26 mouse cellular contexts compared by ENCODE assay signal in genomic region chr13:108013839-108014238, GRCm38 (mm10). TPM values are rescaled to one million over a fixed set of nuclear protein-coding genes. Genes with fewer than 3 reads are reported as not detected.
DNase-seq lines count a peak whose midpoint lies in the region; ATAC-seq and TF ChIP-seq lines count a peak whose summit lies in the region.
"Had no signal": no experiment of that assay in that cellular context is flagged by ENCODE, and none has a peak within 500 bp of the region (broad histone marks: within the 10 kb centered on the region; RNA-seq: fewer than 3 reads in every experiment).

No protein-coding gene starts in this region.

- no peaks in the 10 kb centered on the region for H3K27me3 ChIP-seq in intestine, embryonic 16.5 days (replicated peaks; ENCODE audit: control insufficient read depth, insufficient read depth, low read length)
- no peaks in the 10 kb centered on the region for H3K27me3 ChIP-seq in intestine, postnatal 0 days (replicated peaks; ENCODE audit: control insufficient read depth, insufficient read depth, low read length)
- H3K27me3 ChIP-seq in kidney, postnatal 0 days (ENCODE audit: insufficient read depth, low read length) = no peaks in the 10 kb centered on the region
- no peaks in the 10 kb centered on the region for H3K27me3 ChIP-seq in intestine, embryonic 15.5 days (replicated peaks)
- H3K27me3 ChIP-seq: CH12.LX; forebrain, embryonic 13.5 days; hindbrain, embryonic 12.5 days; lung, embryonic 15.5 days; midbrain, embryonic 15.5 days; neural tube, embryonic 15.5 days had no signal

- no peaks in the 10 kb centered on the region for H3K9me3 ChIP-seq in intestine, embryonic 16.5 days (ENCODE audit: control insufficient read depth, low read length)
- H3K9me3 ChIP-seq in intestine, postnatal 0 days (ENCODE audit: control insufficient read depth) = no peaks in the 10 kb centered on the region
- H3K9me3 ChIP-seq in kidney, postnatal 0 days (replicated peaks; ENCODE audit: low read length) = no peaks in the 10 kb centered on the region
- no peaks in the 10 kb centered on the region for H3K9me3 ChIP-seq in intestine, embryonic 15.5 days
- H3K9me3 ChIP-seq: forebrain, embryonic 13.5 days; hindbrain, embryonic 12.5 days; lung, embryonic 15.5 days; midbrain, embryonic 15.5 days; neural tube, embryonic 15.5 days had no signal

- no peaks in the 10 kb centered on the region for H3K36me3 ChIP-seq in intestine, embryonic 16.5 days (ENCODE audit: control insufficient read depth, insufficient read depth, low read length)
- no peaks in the 10 kb centered on the region for H3K36me3 ChIP-seq in intestine, postnatal 0 days (ENCODE audit: control insufficient read depth, insufficient read depth)
- no peaks in the 10 kb centered on the region for H3K36me3 ChIP-seq in kidney, postnatal 0 days (ENCODE audit: insufficient read depth, low read length)
- H3K36me3 ChIP-seq in intestine, embryonic 15.5 days = no peaks in the 10 kb centered on the region
- H3K36me3 ChIP-seq: hindbrain, embryonic 12.5 days; lung, embryonic 15.5 days; midbrain, embryonic 10.5 days; midbrain, embryonic 15.5 days; neural tube, embryonic 15.5 days had no signal

- no peak overlapping the region for H3K4me3 ChIP-seq in intestine, embryonic 16.5 days (ENCODE audit: low read length)
- no peak overlapping the region for H3K4me3 ChIP-seq in intestine, postnatal 0 days (ENCODE audit: low read depth, low read length)
- no peak overlapping the region for H3K4me3 ChIP-seq in kidney, postnatal 0 days (replicated peaks; ENCODE audit: low read depth, low read length)
- H3K4me3 ChIP-seq in intestine, embryonic 15.5 days (replicated peaks) = no peak overlapping the region
- H3K4me3 ChIP-seq: forebrain, embryonic 13.5 days; hindbrain, embryonic 12.5 days; layer of hippocampus, adult 2 months; lung, embryonic 15.5 days; midbrain, embryonic 10.5 days; midbrain, embryonic 15.5 days; neural tube, embryonic 15.5 days had no signal

- ATAC-seq in intestine, embryonic 16.5 days = peak; percentile 49; the same call in 1 of the 2 replicates
- no peak for ATAC-seq in intestine, postnatal 0 days
- peak; percentile 86 for ATAC-seq in kidney, postnatal 0 days (replicated peaks; ENCODE audit: low FRiP score, low read depth)
- no peak for ATAC-seq in intestine, embryonic 15.5 days
- ATAC-seq: forebrain, embryonic 13.5 days; midbrain, embryonic 15.5 days had no signal

- H3K4me1 ChIP-seq in intestine, embryonic 16.5 days (ENCODE audit: control insufficient read depth, insufficient read depth, low read length) = 0 out of 2 replicates have a peak, but pooled peaks cover 3% of the 10 kb centered on the region
- 0 out of 2 replicates have a peak, but pooled peaks cover 3% of the 10 kb centered on the region for H3K4me1 ChIP-seq in intestine, postnatal 0 days (replicated peaks; ENCODE audit: control insufficient read depth, insufficient read depth, low read length)
- no peaks in the 10 kb centered on the region for H3K4me1 ChIP-seq in kidney, postnatal 0 days (replicated peaks; ENCODE audit: insufficient read depth, low read length)
- no peaks in the 10 kb centered on the region for H3K4me1 ChIP-seq in intestine, embryonic 15.5 days (replicated peaks)
- H3K4me1 ChIP-seq: forebrain, embryonic 13.5 days; hindbrain, embryonic 12.5 days; lung, embryonic 15.5 days; midbrain, embryonic 10.5 days; midbrain, embryonic 15.5 days; neural tube, embryonic 15.5 days had no signal

- WGBS in intestine, embryonic 16.5 days = 64% methylated on average over 6 of the region's 6 CpGs
- 42% methylated on average over 6 of the region's 6 CpGs for WGBS in intestine, postnatal 0 days
- WGBS in kidney, postnatal 0 days = 42% methylated on average over 6 of the region's 6 CpGs
- WGBS in intestine, embryonic 15.5 days = 58% methylated on average over 6 of the region's 6 CpGs

- no peak overlapping the region for H3K27ac ChIP-seq in intestine, embryonic 16.5 days (ENCODE audit: low read length)
- no peak overlapping the region for H3K27ac ChIP-seq in intestine, postnatal 0 days (ENCODE audit: low read depth, low read length)
- H3K27ac ChIP-seq in kidney, postnatal 0 days = peak overlapping the region; percentile 60
- H3K27ac ChIP-seq in intestine, embryonic 15.5 days = no peak overlapping the region
- H3K27ac ChIP-seq: forebrain, embryonic 13.5 days; hindbrain, embryonic 12.5 days; layer of hippocampus, adult 2 months; liver, embryonic 14.5 days; lung, embryonic 15.5 days; midbrain, embryonic 10.5 days; midbrain, embryonic 15.5 days; neural tube, embryonic 15.5 days had no signal

- peak; percentile 44 to 83 for DNase-seq in kidney, adult 8-10 months
- DNase-seq in kidney, postnatal 0 days (ENCODE audit: low spot score) = peak; percentile 67
- peak; percentile 33 to 57 for DNase-seq in kidney, postnatal 4 days
- no peak for DNase-seq in layer of hippocampus, adult 8-10 months (ENCODE audit: low spot score in 2 of 2)
- DNase-seq in heart, adult 9 months (ENCODE audit: low spot score in 2 of 2) = no peak
- DNase-seq: adrenal gland, adult 8-10 months; cerebellum, adult 8-10 months; cerebellum, postnatal 25 days; gastrocnemius, postnatal 25 days; heart, postnatal 36 days; left cerebral cortex, postnatal 4 days; right cerebral cortex, postnatal 25 days; thymus, postnatal 4 days had no signal

- no peak overlapping the region for H3K4me2 ChIP-seq in intestine, embryonic 16.5 days (ENCODE audit: low read depth, low read length)
- no peak overlapping the region for H3K4me2 ChIP-seq in intestine, postnatal 0 days (replicated peaks; ENCODE audit: low read depth)
- H3K4me2 ChIP-seq in kidney, postnatal 0 days (ENCODE audit: low read length) = no peak overlapping the region
- H3K4me2 ChIP-seq in intestine, embryonic 15.5 days (replicated peaks) = no peak overlapping the region
- H3K4me2 ChIP-seq: forebrain, embryonic 13.5 days; heart, embryonic 11.5 days; hindbrain, embryonic 12.5 days; lung, embryonic 15.5 days; midbrain, embryonic 15.5 days; neural tube, embryonic 15.5 days had no signal

- no peak for TF ChIP-seq CTCF in intestine, postnatal 0 days (IDR thresholded peaks at IDR 0.05; ENCODE audit: low read depth)
- no peak for TF ChIP-seq CTCF in kidney, postnatal 0 days (IDR thresholded peaks at IDR 0.05; ENCODE audit: low read depth)

- no peak overlapping the region for H3K9ac ChIP-seq in intestine, embryonic 16.5 days (ENCODE audit: low read depth, low read length)
- no peak overlapping the region for H3K9ac ChIP-seq in intestine, postnatal 0 days (ENCODE audit: low read depth, low read length)
- no peak overlapping the region for H3K9ac ChIP-seq in kidney, postnatal 0 days (ENCODE audit: low read depth, low read length)
- H3K9ac ChIP-seq in intestine, embryonic 15.5 days = no peak overlapping the region
- H3K9ac ChIP-seq: forebrain, embryonic 13.5 days; hindbrain, embryonic 12.5 days; liver, embryonic 14.5 days; lung, embryonic 15.5 days; midbrain, embryonic 15.5 days; neural tube, embryonic 15.5 days had no signal

RNA-seq across cellular contexts. Expression of gene Smim15, which starts 30.4 kb away (rescaled TPM):
- polyA plus RNA-seq in intestine, embryonic 16.5 days (2015; fragmentation: Nextera tagmentation; extraction: Ambion mirVana) = 47.4 and 50.6 TPM in 2 replicates
- polyA plus RNA-seq in intestine, postnatal 0 days (2015; fragmentation: Nextera tagmentation; extraction: Ambion mirVana) = 32.6 and 33.7 TPM in 2 replicates
- 90.2 and 95.4 TPM in 2 replicates for polyA plus RNA-seq in kidney, postnatal 0 days (2015; fragmentation: Nextera tagmentation; extraction: Ambion mirVana)
- total RNA-seq in layer of hippocampus, adult 8-10 months (2022) = 10 to 100 TPM; 44.2 to 69.0 (median 58.4) TPM
- polyA plus RNA-seq in intestine, embryonic 15.5 days (2015; fragmentation: Nextera tagmentation; extraction: Ambion mirVana) = 48.4 and 53.2 TPM in 2 replicates

Comparison
In these comparisons a context has a peak if more than half of its experiments do, and no peak if none do; other contexts are left out.
1. ATAC-seq: peak in intestine, embryonic 16.5 days (single experiment) and kidney, postnatal 0 days (single experiment); none in intestine, postnatal 0 days (single experiment) and intestine, embryonic 15.5 days (single experiment).
2. DNase-seq: peak in kidney, adult 8-10 months (2 of 2), kidney, postnatal 0 days (single experiment) and kidney, postnatal 4 days (2 of 2); none in layer of hippocampus, adult 8-10 months (0 of 2) and heart, adult 9 months (0 of 2).